Mouse (Mus musculus): ENCODE measurements around the gene Ift74.

DNA sequence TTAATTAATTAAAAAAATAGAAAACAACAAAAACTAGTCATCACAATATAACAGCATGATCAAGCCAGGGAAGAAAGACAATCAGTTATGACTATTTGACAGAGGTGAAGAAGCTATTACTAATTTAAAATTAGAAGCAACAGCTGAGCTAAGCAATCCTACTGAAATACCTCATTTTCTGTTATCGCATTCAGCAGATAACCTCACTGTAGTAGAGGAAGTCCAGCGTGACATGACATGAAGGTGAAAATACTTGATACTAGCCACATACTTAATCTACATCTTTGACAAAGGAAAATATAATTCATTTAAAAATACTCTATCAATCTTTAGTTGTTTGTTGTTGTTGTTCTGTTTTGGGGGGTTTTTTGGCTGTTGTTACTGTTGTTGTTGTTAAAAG is 96.7 kb downstream of the Ift74 start:
- TF ChIP-seq POLR2A (IDR thresholded peaks at IDR 0.05; ENCODE audit: low read depth, low read length) (no peak), CTCF (IDR thresholded peaks at IDR 0.05; ENCODE audit: extremely low read depth, insufficient read depth, insufficient read length, insufficient replicate concordance) (no peak)
